Mouse (Mus musculus) lung, postnatal 14 days (tissue): ENCODE data around the gene Dusp15.

Experiments
- DNase-seq: peaks from one replicate; pipeline ENCODE4 v3.0.0; 2021

Dusp15 gene

DNA sequence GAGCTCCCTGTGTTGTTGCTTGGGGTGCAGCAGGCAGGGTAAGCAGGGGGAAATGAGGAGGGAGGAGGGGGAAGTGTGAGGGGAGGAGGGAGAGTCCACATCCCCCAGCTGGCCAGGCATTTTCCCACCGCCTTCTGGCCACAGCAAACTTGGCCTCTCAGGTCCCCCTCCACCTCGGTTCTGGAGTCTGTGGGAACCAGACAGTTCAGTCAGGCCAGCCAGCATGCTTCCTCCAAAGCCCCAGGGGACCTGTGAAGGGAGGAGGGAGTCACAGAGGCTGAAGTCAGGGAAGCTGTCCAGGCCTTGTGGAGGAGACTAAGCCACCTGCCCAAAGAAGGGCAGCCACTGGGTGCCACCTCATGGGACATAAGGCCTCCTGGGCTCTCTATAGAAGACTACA, 21.2 kb downstream of the Dusp15 start:
- no peak for DNase-seq

DNA sequence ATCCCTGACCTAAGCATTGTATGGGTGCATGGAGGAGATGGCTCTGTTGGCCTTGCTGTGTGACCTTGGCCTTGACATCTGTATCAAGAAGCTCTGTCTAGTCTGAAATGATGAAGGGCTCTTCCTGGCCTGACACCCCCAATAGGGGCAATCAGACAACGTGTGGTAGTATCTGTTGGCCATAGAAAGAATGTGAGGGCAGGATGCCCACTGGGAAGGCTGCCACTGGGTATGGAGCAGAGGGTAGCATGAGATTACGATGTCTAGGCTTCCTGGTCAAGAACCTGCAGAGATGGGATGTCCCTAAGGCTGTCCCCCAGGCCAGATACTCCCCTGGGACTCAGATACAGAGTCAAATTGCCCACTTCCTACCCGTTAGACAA, 22.5 kb downstream of the Dusp15 start:
- no peak for DNase-seq

- DNase-seq: no peak
Measured at GRCm38 (mm10) chr2:152928219-152928987, 23.1 kb downstream of the Dusp15 start.

DNA sequence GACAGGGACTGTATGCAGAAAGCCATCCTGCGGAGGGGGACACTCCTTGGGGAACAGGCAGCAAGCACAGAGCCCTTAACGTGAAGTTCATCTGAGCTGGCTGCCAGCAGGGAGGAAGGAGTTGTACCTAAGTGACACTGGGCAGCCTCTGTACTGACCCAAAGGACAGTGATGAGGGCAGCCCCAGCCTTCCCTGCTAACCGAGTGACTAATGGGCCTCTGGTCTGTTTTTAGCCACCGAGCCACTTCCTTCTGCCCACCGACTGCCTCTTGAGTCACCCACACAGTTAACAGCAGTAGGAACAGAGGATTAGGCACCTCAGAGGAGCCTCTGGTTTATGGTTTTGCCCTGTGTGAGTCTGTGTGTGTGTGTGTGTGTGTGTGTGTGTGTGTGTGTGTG, 24.1 kb downstream of the Dusp15 start:
- DNase-seq: no peak

- no peak for DNase-seq
Measured at GRCm38 (mm10) chr2:152926896-152927295, 24.6 kb downstream of the Dusp15 start.

GRCm38 (mm10) chr2:152925189-152925872, 26.2 kb downstream of the Dusp15 start:
- peak; percentile 58 for DNase-seq

- DNase-seq: no peak
Measured at GRCm38 (mm10) chr2:152924543-152924942, 27.0 kb downstream of the Dusp15 start.

- no peak for DNase-seq
Measured at GRCm38 (mm10) chr2:152924128-152924527, 27.4 kb downstream of the Dusp15 start.

- no peak for DNase-seq
Measured at GRCm38 (mm10) chr2:152923621-152924020, 27.9 kb downstream of the Dusp15 start.

- no peak for DNase-seq
Measured at GRCm38 (mm10) chr2:152922376-152922775, 29.1 kb downstream of the Dusp15 start.

DNA sequence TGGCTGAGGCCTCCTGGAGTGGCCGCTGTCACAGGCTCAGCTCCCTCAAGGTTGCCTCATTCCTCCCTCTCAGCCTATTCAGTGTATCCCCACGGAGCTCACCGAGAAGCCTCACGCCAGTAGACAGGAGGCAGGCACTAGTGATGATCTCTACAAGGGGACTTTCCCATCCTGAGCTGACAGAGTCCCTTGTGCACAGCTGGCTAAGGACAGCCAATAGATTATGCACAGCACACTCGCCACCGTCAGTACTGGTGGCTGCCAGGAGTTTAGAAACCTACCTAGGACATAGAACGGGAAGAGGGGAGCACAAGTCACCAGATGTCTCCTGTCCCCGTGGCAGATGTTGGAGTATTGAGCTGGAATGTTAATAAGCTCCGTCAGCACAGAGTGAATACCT, 33.8 kb downstream of the Dusp15 start:
- DNase-seq: no peak

GRCm38 (mm10) chr2:152916111-152916510, 35.4 kb downstream of the Dusp15 start:
- no peak for DNase-seq

DNA sequence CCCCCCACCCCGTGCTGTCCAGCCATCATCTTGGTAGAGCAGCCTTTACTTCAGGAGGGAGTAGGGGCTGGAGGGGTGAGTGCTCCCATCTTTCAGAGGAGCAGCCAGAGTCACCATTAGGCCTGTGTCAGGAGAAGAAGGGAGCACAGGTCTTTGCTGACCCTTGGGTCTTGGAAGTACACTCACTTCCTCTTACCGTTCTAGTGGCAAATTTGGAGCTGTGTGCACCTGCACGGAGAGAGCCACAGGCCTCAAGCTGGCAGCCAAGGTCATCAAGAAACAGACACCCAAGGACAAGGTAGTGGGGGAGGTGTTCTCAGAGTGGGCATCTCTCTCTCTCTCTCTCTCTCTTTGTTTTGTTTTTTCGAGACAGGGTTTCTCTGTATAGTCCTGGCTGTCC, 36.0 kb downstream of the Dusp15 start:
- DNase-seq: no peak

DNA sequence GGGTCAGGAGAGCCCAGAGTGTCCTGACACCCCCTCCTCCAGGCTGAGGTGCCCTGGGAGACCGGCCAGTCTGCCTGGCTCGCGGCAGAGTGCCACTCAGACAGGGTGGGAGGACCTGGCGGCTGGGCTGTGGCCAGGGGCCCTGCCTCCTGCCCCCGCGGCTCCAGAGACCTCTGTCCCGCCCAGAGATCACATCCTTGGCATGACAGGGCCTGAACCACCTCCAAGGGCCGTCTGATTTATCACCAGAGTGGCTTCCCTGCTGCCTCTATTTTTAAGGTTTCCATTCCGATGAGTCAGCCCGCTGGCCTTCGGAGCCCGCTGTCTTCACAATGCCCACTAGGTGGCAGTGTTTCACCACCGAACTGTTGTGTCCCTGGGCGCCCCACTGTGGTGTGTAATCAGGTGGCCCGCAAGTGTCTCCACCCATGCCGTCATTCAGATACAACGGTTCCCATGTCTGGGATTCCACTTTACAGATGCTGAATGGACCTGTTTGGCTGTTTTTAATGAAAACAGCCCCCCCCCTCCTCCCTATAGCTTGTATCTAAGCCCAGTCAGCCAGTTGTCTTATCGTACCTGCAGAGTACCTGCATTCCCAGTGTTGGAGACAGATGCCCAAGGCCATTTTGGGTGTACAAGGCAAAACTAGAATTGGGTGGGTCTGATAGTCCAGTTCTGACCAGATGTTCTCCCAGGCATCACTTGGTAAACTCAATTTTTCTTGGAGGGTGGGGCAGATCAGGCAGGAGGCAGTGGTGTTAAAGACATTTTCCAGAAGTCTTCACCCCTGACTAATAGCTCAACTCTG, 37.0 kb downstream of the Dusp15 start:
- DNase-seq: peak; percentile 85

GRCm38 (mm10) chr2:152913471-152913870, 38.0 kb downstream of the Dusp15 start:
- no peak for DNase-seq

- no peak for DNase-seq
Measured at GRCm38 (mm10) chr2:152911432-152911831, 40.1 kb downstream of the Dusp15 start.

DNA sequence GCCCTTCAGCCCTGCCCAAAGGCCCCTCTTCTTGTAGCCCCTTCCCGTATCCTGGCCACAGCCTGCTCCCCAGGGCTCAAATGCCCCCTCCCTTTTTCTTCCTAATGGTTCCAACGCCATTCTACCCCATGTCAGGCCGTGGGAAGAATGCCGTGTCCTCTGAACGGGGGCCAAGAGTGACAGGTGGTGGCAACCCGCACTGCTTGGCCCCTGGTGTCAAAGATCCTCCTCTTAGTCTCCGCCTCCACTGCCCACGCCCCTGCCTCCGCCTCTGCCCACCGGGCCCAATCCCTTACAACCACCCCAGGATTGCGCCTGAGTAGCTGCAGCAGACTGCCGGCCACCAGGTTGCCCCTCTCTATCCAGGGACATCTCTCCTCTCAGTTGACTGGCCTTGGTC, 40.5 kb downstream of the Dusp15 start, which contains the start of gene Mylk2:
Gene Mylk2 (plus strand): TSS at position 322 of the 400 bp plus-strand sequence.
- no peak for DNase-seq

GRCm38 (mm10) chr2:152909848-152910247, 41.6 kb downstream of the Dusp15 start:
- DNase-seq: no peak

GRCm38 (mm10) chr2:152907114-152907943, 44.2 kb downstream of the Dusp15 start:
- no peak for DNase-seq

DNA sequence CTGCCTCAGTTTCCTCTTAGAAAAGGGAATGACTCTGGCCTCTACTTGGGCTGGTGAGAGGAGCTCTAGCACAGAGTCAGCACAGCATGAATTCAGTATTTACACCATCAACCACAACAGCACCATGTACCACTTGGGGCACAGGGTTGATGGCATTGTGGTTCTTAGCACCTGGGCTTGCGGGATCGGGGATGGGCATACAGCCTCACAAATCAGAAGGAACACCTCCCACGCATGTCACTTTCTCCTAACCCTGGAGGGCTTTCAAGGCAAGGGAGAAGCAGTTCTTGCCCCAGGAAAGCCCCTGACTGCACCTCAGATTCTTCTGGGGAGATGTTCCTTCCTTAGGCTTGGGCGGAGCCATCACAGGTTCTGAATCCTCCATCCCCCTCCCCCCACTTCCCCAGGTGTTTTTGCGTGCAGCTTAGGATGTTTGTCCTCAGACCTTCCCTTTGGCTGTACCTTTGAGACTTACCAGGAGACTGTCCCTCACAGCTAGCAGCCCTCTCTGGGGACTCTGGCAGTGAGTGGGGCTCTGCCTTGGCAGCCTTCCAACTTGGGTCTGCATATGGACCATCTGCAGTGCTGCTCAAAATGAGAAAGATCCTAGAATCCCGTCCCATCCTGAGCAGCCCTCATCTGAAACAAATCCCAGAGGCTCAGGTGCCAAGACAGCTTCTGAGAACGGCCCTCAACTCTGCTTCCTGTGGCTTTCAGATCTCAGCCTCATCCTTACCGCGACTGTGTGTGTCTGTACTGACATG, 45.0 kb downstream of the Dusp15 start:
- DNase-seq: no peak

- no peak for DNase-seq
Measured at GRCm38 (mm10) chr2:152905036-152905829, 46.3 kb downstream of the Dusp15 start.
